Mouse (Mus musculus) embryonic facial prominence, embryonic 11.5 days (tissue): ENCODE measurements around the gene Enpp6. TPM values are rescaled to one million over a fixed set of nuclear protein-coding genes. Genes with fewer than 3 reads are reported as not detected.

Source experiments
- ATAC-seq: fragments of 200-750 bp; cut with Nextera tagmentation; replicated peaks from 2 replicates; pipeline ENCODE4 v1.8.0; 2017; ENCODE audit warnings: low read depth; ENCODE audit not compliant: insufficient number of reproducible peaks, low FRiP score, low TSS enrichment
- DNase-seq: peaks from one replicate; pipeline ENCODE4 v3.0.0-alpha.2; 2015; ENCODE audit warnings: low spot score
- H3K27ac ChIP-seq: fragments of 300-500 bp; sonication (generic); replicated peaks from 2 replicates; pipeline ENCODE4 v1.5.1; 2014; ENCODE audit warnings: mild to moderate bottlenecking, low read depth, low read length, control low read depth
- H3K27me3 ChIP-seq: fragments of 300-500 bp; sonication (generic); 2 replicates; pipeline ENCODE4 v1.6.1; 2014; ENCODE audit warnings: mild to moderate bottlenecking, low read length, moderate library complexity, mixed read lengths; ENCODE audit not compliant: control insufficient read depth, insufficient read depth
- H3K36me3 ChIP-seq: fragments of 300-500 bp; sonication (generic); replicated peaks from 2 replicates; pipeline ENCODE4 v1.6.1; 2014; ENCODE audit warnings: low read depth, mild to moderate bottlenecking, low read length, moderate library complexity, mixed read lengths; ENCODE audit not compliant: control insufficient read depth, insufficient read depth
- H3K4me1 ChIP-seq: fragments of 300-500 bp; sonication (generic); 2 replicates; pipeline ENCODE4 v1.6.1; 2014; ENCODE audit warnings: low read length, mixed read lengths; ENCODE audit not compliant: control insufficient read depth, insufficient read depth
- H3K4me2 ChIP-seq: fragments of 300-500 bp; sonication (generic); 2 replicates; pipeline ENCODE4 v1.6.1; 2014; ENCODE audit warnings: low read depth, mild to moderate bottlenecking, control low read depth, low read length, moderate library complexity
- H3K4me3 ChIP-seq: fragments of 300-500 bp; sonication (generic); 2 replicates; pipeline ENCODE4 v1.5.1; 2014; ENCODE audit warnings: low read depth, low read length, control low read depth
- H3K9ac ChIP-seq: fragments of 300-500 bp; sonication (generic); replicated peaks from 2 replicates; pipeline ENCODE4 v1.6.1; 2014; ENCODE audit warnings: mild to moderate bottlenecking, control low read depth, low read length
- H3K9me3 ChIP-seq: fragments of 300-500 bp; sonication (generic); replicated peaks from 2 replicates; pipeline ENCODE4 v1.6.1; 2016; ENCODE audit warnings: mild to moderate bottlenecking, low read length, inconsistent platforms, mixed read lengths; ENCODE audit not compliant: control insufficient read depth
- WGBS: fragments of 180-500 bp; shearing (Covaris S2); extraction: QIAGEN DNeasy Blood & Tissue Kit; methylation state at CpG from one replicate; pipeline ENCODE4 v1.1.7; 2014; 5-methylcytosine and 5-hydroxymethylcytosine counted together
- polyA plus RNA-seq: library from polyadenylated mRNA; unstranded; fragments of >200 nt; fragmentation: Nextera tagmentation; extraction: Ambion mirVana; gene quantifications from 2 replicates; pipeline ENCODE4 v1.2.1, GENCODE M21; 2014

Gene Enpp6
- polyA plus RNA-seq, 1 experiment from 2014 or later = 0.21 TPM

DNA sequence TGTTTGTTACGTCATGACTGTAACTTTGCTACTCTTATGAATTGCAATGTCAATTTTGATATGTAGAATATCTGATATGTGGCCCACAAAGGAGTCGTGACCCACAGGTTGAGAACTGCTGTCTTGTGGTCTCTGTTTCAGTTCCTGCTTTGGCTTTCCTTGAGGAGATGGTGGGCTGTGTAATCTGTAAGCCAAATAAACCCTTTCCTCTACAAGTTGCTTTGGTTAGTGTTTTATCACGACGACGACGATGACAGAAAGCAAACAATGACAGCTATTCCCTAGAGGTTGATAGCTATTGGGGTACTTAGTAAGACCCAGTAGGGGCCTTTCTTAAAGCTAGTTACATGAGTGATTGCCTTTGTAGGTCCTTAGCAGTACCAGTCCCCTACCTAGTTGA lies 4.5 kb upstream of the Enpp6 start:
- no peaks in the 10 kb centered on the region for H3K4me1 ChIP-seq
- ATAC-seq (no peak), DNase-seq (no peak)
- H3K4me3 ChIP-seq = no peak overlapping the region
- 79% methylated on average over 6 of the region's 6 CpGs for WGBS
- no peaks in the 10 kb centered on the region for H3K9me3 ChIP-seq
- H3K36me3 ChIP-seq = no peaks in the 10 kb centered on the region
- H3K9ac ChIP-seq = no peak overlapping the region
- H3K27me3 ChIP-seq = no peaks in the 10 kb centered on the region
- no peak overlapping the region for H3K27ac ChIP-seq
- no peak overlapping the region for H3K4me2 ChIP-seq

DNA sequence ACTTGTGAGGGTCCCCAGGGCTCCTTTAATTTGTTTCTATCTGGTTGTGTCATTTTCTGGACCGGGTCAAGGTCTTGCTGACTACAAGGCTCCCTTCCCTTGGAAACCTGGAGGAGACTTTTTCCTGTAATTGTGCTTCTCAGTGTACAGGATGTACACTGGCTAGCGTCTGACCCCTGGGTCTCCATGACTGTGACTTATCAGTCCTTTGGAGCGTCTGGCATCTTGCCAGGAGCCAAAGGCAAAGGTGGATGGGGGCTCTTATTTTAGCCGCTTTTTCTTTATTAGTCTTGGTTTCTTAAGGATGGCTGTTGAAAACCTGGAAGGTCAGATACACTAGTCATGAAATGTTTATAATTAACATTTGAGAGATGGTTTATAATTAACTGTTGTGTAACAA lies 3.9 kb upstream of the Enpp6 start:
- H3K9me3 ChIP-seq = no peaks in the 10 kb centered on the region
- H3K4me1 ChIP-seq = no peaks in the 10 kb centered on the region
- no peak overlapping the region for H3K4me3 ChIP-seq
- H3K36me3 ChIP-seq = no peaks in the 10 kb centered on the region
- H3K9ac ChIP-seq = no peak overlapping the region
- no peak overlapping the region for H3K27ac ChIP-seq
- no peak overlapping the region for H3K4me2 ChIP-seq
- ATAC-seq = no peak
- H3K27me3 ChIP-seq = no peaks in the 10 kb centered on the region
- 72% methylated on average over 4 of the region's 4 CpGs for WGBS
- DNase-seq = no peak

GRCm38 (mm10) chr8:46984647-46985046 lies 2.0 kb upstream of the Enpp6 start:
- Histone ChIP-seq H3K4me3 (no peak overlapping the region), H3K27me3 (no peaks in the 10 kb centered on the region), H3K27ac (no peak overlapping the region), H3K9ac (no peak overlapping the region), H3K4me2 (no peak overlapping the region), H3K4me1 (no peaks in the 10 kb centered on the region), H3K36me3 (no peaks in the 10 kb centered on the region), H3K9me3 (no peaks in the 10 kb centered on the region)
- no peak for DNase-seq
- WGBS = 78% methylated on average over 11 of the region's 11 CpGs
- ATAC-seq = no peak

DNA sequence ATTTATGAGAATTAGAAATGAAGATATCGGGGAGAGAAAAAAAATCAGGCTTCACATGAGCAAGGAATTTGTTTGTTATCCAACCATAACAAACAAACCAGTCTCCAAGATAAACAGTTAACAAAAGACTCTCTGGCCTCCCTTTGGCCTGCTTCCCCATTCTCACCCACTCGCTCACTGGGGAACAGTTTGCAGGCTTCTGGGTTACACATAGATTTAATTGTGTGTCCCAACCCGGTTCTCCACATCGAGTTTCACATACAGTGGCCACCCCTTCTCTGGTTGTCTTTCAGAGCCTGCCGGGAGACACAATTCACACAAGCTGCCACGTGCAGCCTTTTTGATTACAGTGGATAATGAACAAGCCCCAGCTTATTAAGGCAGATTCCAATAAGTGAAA lies 1.7 kb downstream of the Enpp6 start:
- H3K9ac ChIP-seq = no peak overlapping the region
- 80% methylated on average over 6 of the region's 6 CpGs for WGBS
- no peaks in the 10 kb centered on the region for H3K9me3 ChIP-seq
- 0 out of 2 replicates have a peak, but pooled peaks cover 2% of the 10 kb centered on the region for H3K4me1 ChIP-seq
- H3K4me3 ChIP-seq = no peak overlapping the region
- H3K4me2 ChIP-seq = no peak overlapping the region
- no peak for ATAC-seq
- no peaks in the 10 kb centered on the region for H3K36me3 ChIP-seq
- no peaks in the 10 kb centered on the region for H3K27me3 ChIP-seq
- H3K27ac ChIP-seq = no peak overlapping the region
- no peak for DNase-seq

GRCm38 (mm10) chr8:46991081-46991480 lies 4.4 kb downstream of the Enpp6 start:
- no peak overlapping the region for H3K4me2 ChIP-seq
- no peak overlapping the region for H3K27ac ChIP-seq
- DNase-seq (peak; percentile 8), ATAC-seq (no peak)
- H3K27me3 ChIP-seq = no peaks in the 10 kb centered on the region
- WGBS = 60% methylated on average over 5 of the region's 5 CpGs
- H3K36me3 ChIP-seq = no peaks in the 10 kb centered on the region
- no peak overlapping the region for H3K4me3 ChIP-seq
- H3K9ac ChIP-seq = no peak overlapping the region
- H3K4me1 ChIP-seq = 0 out of 2 replicates have a peak, but pooled peaks cover 2% of the 10 kb centered on the region
- H3K9me3 ChIP-seq = no peaks in the 10 kb centered on the region

GRCm38 (mm10) chr8:46992579-46992978 lies 5.9 kb downstream of the Enpp6 start:
- no peak overlapping the region for H3K27ac ChIP-seq
- no peaks in the 10 kb centered on the region for H3K9me3 ChIP-seq
- H3K9ac ChIP-seq = no peak overlapping the region
- H3K4me2 ChIP-seq = no peak overlapping the region
- no peaks in the 10 kb centered on the region for H3K36me3 ChIP-seq
- 0 out of 2 replicates have a peak, but pooled peaks cover 2% of the 10 kb centered on the region for H3K4me1 ChIP-seq
- no peaks in the 10 kb centered on the region for H3K27me3 ChIP-seq
- no peak for ATAC-seq
- DNase-seq = no peak
- WGBS = 90% methylated on average over 9 of the region's 9 CpGs
- H3K4me3 ChIP-seq = no peak overlapping the region

GRCm38 (mm10) chr8:46995931-46996664 lies 9.4 kb downstream of the Enpp6 start:
- no peaks in the 10 kb centered on the region for H3K9me3 ChIP-seq
- H3K27ac ChIP-seq = no peak overlapping the region
- no peak for ATAC-seq
- no peak overlapping the region for H3K4me3 ChIP-seq
- no peak for DNase-seq
- no peak overlapping the region for H3K9ac ChIP-seq
- WGBS = 48% methylated on average over 9 of the region's 9 CpGs
- H3K4me1 ChIP-seq = 0 out of 2 replicates have a peak, but pooled peaks cover 2% of the 10 kb centered on the region
- H3K4me2 ChIP-seq = no peak overlapping the region
- H3K27me3 ChIP-seq = no peaks in the 10 kb centered on the region
- no peaks in the 10 kb centered on the region for H3K36me3 ChIP-seq

DNA sequence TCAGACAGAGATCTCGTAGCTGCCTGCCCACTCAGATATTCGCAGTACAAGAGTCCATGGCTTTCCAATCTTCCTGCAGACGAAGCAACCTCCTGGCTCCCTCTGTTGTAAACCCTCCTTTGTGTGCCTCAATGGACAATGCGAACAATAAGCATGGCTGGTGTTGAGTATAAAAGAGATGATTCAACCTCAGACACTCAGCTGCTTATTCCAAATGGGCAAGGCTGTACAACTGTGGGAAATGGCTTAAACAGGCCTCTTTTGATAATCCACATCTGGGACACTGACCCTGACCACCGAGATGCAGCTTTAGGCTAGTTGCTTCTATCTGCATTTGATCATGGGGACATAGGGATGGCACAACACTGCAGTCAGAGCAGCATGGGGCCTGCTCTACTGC lies 19.0 kb downstream of the Enpp6 start:
- no peaks in the 10 kb centered on the region for H3K9me3 ChIP-seq
- ATAC-seq = no peak
- H3K4me1 ChIP-seq = no peaks in the 10 kb centered on the region
- H3K4me2 ChIP-seq = no peak overlapping the region
- H3K4me3 ChIP-seq = no peak overlapping the region
- H3K9ac ChIP-seq = no peak overlapping the region
- H3K36me3 ChIP-seq = no peaks in the 10 kb centered on the region
- DNase-seq = no peak
- H3K27me3 ChIP-seq = no peaks in the 10 kb centered on the region
- 80% methylated on average over 5 of the region's 5 CpGs for WGBS
- H3K27ac ChIP-seq = no peak overlapping the region
